Mouse (Mus musculus) cerebellum, postnatal 10 days (tissue): ENCODE results near the gene Elmo2.

Experiments
- DNase-seq, 2 experiments: peaks; one replicate each; pipeline ENCODE4 v3.0.0; 2021; ENCODE audit warnings: mixed read lengths in 2 of 2

The Elmo2 gene

DNA sequence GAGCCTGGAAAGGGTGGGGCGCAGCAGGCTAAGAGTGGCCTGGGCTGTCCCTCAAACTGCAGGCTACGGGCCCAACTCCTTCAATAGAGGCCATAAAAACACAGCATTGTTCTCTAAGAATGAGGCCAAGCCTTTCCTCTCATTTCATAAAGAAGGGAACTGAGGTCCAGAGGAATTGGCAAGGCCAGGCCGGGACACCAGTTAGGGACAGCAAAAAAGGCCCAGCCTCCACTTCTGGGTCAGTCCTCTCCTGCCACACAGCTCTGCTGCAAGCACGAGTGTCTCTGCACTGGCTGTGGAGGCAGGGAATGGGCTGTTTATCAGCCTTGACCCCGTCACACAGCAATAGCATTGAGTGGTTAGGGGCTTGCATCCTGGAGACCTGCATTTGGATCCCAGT is 2.8 kb downstream of the Elmo2 start:
- DNase-seq = no peak

DNA sequence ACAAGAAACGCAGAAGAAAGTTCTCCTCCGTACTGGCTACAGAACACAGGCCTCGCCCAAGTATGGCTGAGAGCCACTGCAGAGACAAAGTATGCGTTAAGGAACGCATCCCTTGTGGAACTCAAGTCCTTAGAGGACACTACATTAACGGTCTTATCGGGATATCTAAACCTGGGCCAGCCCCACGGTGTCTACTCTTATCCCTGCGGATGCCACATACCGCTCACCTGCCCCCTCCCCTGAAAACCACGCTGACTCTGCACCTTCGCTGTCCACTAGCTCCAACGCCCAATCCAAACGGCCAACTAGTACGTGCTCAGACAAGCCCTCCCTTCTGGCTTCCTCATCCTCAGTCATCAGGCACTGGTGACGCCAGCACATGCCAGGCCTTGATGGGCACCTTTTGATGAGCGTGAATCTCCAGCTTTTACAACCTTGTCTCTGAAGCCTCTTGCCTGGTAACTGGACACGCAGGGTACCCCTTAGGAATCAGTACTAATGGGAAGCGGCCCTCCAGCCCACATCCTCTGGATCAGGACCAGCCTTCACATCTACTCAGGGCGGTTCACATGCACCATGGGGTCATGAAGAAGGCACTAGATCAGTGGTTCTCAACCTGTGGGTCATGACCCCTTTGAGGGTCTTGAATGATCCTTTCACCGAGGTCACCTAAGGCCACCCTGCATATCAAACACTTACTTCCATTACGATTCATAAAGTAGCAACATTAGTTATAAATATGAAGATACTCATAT is 4.1 kb downstream of the Elmo2 start:
- DNase-seq = peak in 1 of 2 experiments; percentile 16

DNA sequence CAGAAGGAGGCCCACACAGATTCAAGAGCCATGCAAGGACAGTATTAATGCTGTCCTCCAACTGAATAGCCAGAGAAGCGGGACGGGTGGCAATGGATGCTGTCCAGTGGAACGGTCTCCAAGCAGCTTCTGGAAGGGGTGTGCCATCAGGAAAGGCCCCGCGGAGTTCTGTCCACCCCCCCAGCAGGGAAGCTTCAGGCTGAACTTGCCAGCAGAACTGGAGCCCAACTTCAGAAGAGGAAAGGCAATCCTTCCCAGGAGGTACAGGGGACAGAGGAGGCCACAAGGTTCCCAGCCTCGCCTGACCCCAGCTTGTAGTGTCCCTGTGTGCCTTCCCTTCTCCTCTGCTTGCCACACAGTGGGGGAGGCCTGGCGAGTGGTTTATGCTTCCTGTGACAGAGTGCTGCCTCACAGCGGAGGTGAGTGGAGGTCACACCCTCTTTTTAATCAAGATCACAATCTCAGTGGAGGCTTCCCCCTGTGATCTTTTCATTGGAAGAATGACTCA is 4.8 kb downstream of the Elmo2 start:
- peak; percentile 50 to 69 for DNase-seq

DNA sequence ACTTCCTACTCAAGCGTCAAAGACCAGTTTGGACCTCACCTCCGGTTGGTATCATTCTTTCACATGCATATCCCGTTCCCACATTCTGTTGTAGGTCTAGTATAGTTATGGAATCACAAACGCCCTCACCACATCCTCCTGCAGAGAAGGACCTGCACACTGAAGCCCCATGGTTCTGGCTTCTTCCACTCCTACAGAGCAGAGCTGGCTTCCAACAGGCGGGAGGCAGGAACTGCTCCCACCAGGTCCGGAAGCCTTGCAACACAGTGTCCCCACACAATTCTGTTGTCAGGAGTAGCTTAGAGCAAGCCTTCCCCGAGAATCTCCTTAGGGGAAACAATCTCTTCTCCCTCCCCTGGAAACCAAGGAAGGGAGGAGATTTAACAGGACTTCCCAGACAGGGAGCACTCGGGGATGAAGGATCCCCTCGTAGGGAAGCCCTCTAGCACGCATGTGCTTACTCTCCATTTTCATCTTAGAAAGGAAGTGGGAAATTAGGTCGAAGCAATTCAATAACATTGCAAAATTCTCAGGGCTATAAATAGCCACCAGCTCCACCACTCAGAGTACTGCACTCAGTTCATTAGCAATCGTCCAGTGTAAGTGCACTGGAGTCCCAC is 5.6 kb downstream of the Elmo2 start:
- DNase-seq = peak in 1 of 2 experiments; percentile 34

DNA sequence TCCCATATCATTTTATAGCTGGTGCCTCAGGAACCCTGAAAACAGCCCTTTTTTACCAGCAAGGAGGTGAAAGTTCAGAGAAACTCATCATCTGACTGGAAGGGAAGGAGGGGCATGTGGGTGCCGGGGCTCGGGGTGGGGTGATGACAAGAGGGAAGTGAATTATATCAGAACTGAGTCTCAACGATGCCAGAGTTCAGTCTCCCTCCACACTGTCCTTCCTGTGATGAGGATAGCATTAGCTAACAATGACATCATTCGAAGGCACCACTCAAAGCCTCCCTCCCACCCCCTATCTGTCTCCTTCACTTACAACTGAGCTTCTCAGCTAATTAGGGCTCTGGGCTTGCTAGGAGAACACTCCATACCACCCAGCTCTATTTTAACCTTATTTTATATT is 6.8 kb downstream of the Elmo2 start:
- no peak for DNase-seq

DNA sequence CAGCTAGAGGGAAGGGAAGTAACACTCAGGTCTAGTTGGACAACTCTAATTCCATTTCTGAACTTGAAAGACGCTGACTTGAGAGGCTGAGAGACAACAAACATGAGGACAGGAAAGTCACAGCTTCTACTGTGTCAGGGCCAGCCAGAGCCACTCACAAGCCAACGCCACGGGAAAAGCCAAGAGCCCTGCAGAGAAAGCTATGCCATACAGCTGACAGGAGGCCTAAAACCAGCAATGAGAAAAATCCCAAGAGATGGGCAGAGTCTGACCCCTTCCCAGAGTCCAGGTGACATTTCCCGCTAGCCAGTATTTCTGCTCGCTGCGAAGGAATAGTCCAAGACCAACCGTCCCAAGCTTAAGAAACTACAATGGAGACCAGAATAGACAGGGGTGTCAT is 7.3 kb downstream of the Elmo2 start:
- DNase-seq = peak in 1 of 2 experiments; percentile 43

DNA sequence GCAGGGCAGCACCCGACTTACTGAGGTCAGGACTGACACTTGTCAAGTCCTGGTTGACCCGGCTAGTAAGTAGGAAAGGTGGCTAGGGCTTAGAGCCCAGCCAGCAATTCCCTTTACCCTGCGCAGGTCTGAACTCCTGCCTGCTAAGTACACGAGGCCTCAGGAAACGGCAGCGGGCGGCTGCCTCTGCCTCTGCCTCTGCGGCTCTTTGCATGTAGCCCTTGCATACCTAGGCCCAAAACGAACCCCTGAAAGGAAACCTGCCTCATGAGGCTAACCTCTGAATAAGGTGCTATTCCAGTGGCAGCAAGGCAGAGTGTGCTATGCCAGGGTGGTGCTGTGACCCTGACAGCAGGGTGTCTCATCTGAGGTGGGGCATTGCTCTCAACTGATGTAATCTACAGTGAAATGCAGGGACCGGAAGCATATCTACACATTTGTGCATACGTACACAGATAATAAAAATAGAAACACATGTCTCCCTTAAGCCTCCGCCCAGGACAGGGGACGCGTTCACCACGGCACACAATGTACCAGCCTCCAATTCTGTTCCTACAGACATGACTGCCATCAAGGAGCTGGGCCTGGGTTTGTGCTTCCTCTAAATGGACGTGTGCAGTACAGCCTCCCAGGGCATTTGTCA is 8.5 kb downstream of the Elmo2 start:
- DNase-seq = peak in 1 of 2 experiments; percentile 21

DNA sequence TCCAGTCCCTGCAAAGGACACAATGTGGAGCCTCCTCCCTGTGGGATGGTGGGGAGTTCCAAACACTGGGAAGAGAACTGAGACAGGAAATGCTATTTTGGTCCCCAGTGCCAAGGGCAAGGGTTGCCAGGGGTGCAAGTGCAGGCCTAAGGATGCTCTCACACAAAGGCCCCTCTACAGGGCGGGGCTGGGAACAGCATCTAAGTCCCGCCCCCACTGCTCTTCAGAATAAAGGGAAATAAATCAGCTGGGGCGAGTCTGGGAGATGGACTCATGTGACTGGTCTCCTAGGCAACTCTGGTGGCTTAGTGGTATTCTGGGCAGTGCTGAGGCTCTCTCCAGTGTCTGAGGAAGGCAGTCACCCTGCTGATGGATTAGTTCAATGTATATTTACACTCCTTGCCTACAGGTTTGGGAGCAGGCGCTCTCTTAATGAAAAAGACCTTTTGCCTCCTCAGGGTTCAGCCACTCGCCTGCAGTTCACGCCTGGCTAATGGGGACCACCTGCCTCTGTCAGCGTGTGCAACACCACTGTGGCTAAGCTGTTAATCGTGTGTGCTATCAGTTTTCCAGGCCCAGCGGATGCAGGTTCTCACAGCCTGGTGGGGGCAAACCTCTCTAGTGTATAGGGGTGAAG is 9.3 kb downstream of the Elmo2 start:
- peak; percentile 61 to 67 for DNase-seq

DNA sequence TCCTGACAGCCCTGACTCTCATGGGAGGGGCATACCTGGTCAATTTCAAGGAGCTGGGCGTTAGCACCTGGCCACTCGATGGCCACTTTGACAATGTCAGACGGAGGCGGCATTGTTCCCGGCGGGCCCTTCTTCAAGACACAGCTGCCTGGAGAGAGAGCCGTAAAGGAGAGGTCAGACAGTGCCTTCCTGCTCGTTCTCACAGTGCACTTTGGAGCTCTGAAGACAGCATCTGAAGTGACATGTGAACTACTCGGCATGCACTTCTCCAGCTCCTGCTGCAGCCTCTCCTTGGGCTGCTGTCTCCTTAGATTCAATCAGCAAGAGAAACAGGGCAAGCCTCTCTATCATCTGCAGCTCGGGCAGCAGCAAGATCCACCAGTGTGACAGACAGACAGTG is 10.1 kb downstream of the Elmo2 start:
- DNase-seq = peak in 1 of 2 experiments; percentile 34

DNA sequence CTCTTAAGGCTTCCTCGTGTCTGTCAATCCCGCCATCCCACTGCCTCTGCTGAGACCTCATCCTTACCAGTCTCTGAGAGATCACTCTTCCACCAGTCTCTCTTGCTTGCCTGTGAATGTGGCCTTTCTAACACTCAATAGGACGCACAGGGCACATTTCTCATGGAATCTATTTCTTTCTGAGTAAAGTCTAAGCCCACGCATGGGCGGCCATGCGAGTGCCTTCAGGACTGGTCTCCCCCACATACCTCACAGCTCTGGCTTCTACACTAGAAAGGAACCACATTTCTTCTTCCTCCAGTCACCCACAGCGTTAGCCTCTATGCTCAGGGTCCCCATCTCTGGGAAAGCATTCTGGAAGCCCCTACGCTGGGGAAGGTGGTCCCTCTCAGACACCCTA is 12.1 kb downstream of the Elmo2 start:
- no peak for DNase-seq

DNA sequence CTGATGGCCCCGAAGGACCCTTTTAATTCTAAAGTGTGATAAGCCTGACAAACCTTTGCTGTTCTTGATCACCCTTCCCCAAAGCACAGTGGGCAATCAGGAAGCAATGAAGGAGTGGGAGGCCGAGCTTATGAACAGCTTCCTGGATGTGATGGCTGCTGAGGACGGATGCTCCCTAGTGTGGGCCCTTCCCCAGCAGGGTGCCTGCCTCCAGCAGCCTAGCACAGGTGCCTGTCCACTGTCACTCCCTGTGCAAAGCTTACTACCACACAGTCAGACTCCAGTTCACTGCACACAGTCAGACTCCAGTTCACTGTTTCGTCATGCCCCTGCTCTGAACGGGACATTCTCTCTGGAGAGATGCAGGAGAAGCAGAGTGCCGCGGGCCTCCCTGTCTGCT is 13.9 kb downstream of the Elmo2 start:
- peak; percentile 47 to 48 for DNase-seq

DNA sequence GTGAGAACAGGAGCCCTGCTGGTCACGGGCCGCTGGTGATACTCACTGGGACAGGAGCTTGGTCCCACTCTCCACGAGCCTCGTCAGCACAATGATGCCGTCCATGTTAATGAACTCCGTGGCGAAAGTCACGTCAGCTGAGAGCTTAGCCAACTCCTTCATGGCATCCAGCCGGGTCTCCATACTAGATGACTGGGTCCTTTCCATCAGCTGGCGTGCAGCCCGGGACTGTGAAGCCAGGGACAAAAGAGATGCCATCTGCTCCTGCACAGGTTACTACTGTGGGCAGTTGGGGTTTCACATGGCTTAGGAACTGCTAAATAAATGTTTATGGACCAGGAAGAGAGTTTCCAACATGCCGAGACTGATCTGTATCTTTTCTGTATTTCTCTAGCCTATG is 14.7 kb downstream of the Elmo2 start:
- peak; percentile 100 for DNase-seq

DNA sequence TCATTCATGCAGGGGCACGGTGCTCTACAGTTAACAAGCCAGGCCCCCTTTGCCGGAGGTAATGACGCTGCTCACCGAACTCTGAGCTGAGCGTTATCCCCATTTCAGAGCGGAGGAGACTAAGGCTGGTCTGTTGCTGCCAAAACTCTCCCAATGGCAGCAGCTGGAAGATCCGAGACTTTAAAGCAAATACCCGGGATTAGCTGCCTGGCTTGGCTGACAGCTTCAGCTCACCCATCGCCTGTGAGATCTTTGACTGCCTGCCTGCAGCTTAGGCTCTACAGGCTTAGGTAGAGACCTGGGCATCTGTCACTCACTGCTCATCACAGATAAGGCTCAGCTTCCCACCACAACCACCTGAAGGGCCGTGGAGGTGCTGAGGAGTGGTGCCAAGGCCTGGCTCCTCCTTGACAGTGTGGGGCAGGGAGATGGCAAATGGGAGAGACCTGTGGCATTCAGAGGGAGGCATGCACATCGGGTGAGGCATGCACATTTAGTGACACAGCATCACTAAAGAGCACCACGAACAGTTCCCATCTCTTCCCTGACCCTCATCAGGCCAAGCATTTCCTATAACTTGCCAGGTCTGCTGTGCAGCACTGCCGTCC is 15.4 kb downstream of the Elmo2 start:
- DNase-seq = peak; percentile 66 to 69

DNA sequence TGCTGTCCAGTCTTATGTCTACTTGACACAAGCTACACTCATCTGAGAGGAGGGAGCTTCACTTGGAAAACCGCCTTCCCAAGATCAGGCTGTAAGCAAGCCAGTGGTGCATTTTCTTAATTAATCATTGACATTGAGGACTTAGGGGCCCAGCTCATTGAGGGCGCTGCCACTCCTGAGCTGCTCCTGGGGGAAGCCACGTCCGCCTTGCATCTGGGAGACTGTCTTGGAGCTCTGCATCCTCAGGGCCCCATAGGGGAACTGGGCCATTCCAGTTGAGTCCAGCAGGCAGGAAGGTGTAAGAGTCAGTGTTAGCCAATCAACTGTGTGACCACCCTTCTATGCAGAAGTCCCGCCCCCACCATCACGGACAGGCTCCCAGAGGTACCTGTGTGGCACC is 18.5 kb downstream of the Elmo2 start:
- DNase-seq = no peak

DNA sequence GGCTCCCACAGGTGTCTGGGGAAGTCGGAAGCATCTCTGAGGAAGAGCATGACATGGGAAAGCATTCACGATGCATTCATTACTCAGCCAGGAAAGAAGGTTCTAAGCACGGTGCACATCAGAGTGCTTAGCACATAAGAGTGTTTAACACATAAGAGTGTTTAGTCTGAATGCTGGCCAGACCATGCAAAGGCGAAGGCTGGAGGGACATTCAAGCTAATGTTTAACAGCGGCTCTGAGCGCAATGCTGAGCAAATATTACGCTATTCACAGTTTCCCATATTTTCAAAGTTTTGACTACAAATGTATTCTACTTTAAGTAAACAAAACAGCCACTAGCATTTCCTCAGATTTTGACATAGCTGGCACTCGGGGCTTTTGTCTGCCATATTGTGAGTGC is 20.8 kb downstream of the Elmo2 start:
- DNase-seq = no peak

DNA sequence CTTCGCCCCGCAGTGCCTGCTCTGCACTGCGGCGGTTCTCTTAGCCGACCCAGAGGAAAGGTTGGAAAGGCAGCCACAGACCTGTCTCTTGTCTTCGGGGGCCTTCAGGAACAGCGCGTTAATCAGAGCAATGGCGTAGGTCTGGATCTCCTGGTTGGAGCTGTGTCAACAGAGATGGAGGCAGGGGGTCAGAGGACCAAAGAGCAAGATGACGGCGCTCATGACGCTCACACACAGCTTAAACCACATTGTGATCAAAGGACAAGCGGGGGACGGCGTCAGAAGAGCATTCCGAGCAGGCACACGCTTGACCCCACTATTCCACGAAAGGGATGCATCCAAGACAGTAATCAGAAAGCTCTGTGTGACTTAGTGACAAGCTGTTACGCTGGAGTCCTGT is 21.5 kb downstream of the Elmo2 start:
- DNase-seq = no peak

DNA sequence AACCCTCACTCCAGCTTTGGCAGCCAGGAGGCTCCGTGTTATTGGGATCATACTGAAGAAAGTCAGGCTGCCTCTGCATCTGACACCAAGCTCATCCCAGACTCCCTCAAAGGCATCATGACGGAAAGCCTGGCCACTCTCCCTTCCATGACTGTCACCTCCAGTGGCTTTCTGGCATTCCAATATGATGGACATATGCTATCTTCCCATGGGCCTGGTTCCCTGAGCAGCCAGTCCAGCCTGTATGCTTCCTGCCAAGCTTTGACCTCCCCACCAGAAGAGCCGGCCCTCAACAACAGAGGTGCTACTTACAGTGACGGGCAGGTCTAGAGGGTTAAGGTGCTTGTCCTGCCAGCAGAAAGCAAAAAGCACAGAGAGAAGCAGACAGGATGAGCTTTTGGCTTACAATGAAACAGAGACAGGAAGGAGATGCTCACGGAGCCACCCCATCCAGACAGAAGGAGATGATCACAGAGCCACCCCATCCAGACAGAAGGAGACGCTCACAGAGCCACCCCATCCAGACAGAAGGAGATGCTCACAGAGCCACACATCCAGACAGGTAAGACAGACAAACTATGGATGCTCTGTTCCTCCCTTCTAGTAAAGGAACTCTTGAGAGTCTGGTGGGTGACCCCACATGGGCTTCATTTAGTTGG is 22.8 kb downstream of the Elmo2 start:
- peak; percentile 79 to 81 for DNase-seq

DNA sequence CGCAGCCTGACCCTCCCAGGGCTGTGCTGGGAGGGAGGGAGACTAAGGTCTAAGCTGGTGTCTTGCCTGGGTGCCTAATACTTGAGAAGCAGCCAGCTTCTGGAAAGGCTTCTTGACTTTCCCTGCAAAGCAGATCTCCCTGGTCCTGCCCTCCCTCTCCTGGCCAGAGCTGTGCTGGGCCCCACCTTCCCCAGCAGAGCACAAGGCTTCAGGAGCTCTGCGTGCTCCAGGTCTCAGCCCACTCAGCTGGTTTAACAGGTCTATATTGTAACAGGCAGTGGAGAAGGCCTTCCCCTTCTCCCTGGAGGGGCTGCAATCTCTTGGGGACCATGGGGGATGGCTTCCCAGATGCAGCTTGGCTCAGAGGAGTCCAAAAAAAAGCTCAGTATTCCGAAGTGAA is 24.9 kb downstream of the Elmo2 start:
- DNase-seq = no peak

DNA sequence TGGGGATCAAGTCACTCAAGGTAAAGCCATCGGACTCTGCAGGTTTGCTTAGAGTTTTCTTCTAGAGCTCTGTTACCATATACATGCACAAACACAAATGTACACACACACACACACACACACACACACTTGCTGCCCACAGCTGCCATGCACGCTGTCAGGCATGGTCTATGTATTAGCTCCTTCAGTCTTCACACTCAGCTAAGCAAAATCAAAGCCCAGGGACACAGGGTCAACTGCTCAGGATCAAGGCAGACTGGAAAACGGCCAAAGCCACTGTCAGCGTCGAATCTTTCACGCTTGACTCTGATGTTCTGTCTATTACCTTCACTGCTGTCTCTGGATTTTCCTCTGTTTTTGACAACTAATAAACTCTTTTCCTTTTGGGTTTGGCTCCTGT is 25.4 kb downstream of the Elmo2 start:
- DNase-seq = peak; percentile 62 to 68

DNA sequence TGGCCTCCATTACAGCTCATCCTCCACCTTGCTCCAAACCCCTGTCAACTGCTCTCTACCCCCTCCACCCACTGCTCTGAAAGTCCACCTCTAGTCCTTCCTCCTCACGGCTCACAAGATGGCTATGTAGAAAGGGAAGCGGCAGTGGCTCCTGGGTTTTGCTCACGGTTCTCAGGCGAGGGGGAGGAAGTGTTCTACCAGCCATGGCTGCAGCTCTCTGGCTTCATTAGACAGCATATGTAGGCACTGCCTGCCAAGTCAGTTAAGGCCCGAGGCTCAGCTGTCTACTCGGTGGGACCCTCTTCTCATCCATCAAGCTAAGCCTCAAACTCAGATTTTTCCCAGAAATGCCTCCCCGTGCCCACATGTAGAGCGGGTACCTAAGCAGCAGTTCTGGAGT is 25.9 kb downstream of the Elmo2 start:
- peak; percentile 79 to 85 for DNase-seq

DNA sequence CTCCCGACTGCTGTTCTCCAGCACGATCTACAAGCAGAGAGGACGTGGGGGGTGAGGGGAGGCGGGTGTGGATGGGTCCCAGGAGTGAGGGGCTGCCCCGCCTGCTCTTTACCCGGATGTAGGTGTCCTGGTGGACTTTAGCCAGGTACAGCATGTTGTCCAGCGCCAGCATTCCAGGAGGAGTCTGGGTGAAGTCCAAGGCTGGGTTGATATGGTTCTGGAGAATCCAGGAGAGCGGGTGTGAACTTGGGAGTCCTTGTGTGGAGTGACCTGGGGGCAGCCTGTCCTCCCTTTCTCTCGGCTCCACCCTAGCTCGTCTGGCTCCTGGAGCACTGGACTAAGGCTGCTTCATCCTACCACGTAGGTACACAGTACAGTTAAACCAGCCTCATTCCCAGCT is 28.9 kb downstream of the Elmo2 start:
- peak in 1 of 2 experiments; percentile 21 for DNase-seq

DNA sequence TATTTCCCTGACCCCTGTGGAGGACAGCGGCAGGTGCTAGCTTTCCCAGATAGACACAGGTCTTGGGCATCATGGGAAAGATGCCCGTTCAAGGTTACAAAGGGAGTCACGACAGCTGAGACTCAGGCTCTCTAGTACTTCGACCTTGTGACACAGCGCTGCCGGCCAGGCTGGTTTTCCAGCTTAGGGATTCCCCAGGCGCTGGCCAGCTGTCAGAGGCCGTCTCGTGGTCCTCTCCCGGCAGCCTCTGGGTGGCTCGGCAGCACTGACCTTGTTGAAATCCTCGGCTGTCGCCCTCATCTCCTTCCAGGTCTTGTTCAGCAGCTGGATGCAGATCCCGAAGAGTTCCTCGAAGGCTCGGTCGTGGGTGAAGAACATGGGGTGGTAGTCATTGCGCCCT is 29.7 kb downstream of the Elmo2 start:
- DNase-seq = no peak
